Mouse (Mus musculus) spleen, adult 2 months (tissue): ENCODE results near the gene Sh2d2a.

Experiments
- CTCF ChIP-seq: fragments of 200-500 bp; IDR thresholded peaks from 2 replicates; pipeline ENCODE4 v1.5.1; 2011; ENCODE audit warnings: mild to moderate bottlenecking, inconsistent platforms; ENCODE audit not compliant: insufficient read depth, insufficient read length, insufficient replicate concordance; ENCODE audit errors: extremely low read depth
- POLR2A ChIP-seq: fragments of 200-500 bp; IDR thresholded peaks from 2 replicates; pipeline ENCODE4 v1.6.1; 2011; ENCODE audit warnings: low read depth, low read length, inconsistent platforms

DNA sequence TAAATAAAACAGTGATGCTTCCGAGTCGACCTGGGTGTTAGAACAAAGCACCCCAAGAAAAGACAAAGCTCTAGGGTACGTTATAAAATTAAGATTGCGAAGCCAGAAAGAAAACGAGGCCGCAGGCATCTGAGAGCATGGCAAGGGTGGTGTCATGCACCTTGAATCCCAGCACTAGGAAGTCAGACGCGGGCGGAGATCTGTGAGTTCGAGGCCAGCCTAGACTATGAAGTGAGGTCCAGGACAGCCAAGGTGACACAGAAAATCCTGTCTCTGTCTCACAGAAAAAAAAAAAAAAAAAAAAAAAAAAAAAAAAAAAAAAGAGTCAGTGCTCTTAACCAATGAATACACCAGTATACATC, 39.4 kb downstream of the Sh2d2a start:
- TF ChIP-seq CTCF (no peak), POLR2A (no peak)
